Comparison of ENCODE assay signal across 21 mouse cellular contexts in the genomic region with DNA sequence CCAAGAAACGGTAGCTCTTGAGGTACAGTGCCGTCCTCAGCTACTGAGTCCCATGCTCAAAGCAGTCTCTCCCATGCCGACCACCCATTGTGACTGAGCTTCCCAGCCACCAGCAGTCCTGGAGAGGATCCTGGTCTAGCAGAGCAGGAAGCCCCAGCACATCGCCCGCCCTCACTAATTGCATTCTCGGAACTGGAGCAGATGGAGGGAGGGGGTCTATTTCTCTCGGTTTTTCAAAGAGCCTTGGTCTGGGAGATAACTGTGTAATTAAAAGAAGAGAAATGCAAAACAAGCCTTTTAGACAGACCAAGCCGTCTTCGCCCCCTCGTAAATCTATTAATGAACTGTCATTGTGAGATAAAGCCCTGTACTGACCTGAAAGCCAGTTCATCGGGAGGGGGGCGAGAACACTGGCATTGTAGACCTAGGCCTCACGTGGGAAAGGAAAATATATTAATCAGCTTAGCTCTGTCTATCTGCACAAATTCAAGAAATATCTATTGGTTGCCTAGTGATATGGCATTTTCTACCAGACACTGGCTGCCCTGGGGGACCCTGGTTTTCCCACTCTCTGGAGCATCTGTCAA.
DNase-seq lines count a peak whose midpoint lies in the region; ATAC-seq and TF ChIP-seq lines count a peak whose summit lies in the region.
"Had no signal": no experiment of that assay in that cellular context is flagged by ENCODE, and none has a peak within 500 bp of the region (broad histone marks: within the 10 kb centered on the region; RNA-seq: fewer than 3 reads in every experiment).

No protein-coding gene starts in this region.

- H3K9me3 ChIP-seq in forebrain, embryonic 14.5 days (replicated peaks; ENCODE audit: control insufficient read depth, low read length), result no peaks in the 10 kb centered on the region
- no peaks in the 10 kb centered on the region for H3K9me3 ChIP-seq in midbrain, embryonic 11.5 days (ENCODE audit: control insufficient read depth, low read length)
- H3K9me3 ChIP-seq: embryonic facial prominence, embryonic 12.5 days; heart, embryonic 10.5 days; neural tube, embryonic 13.5 days; stomach, embryonic 15.5 days had no signal

- H3K27ac ChIP-seq in layer of hippocampus, adult 2 months, result peak overlapping the region; percentile 32; the same call in 1 of the 2 replicates
- H3K27ac ChIP-seq in forebrain, embryonic 14.5 days (ENCODE audit: low read depth, low read length), result no peak overlapping the region
- H3K27ac ChIP-seq in midbrain, embryonic 11.5 days (ENCODE audit: low read depth, low read length), result no peak overlapping the region
- H3K27ac ChIP-seq: embryonic facial prominence, embryonic 12.5 days; heart, embryonic 10.5 days; neural tube, embryonic 13.5 days; stomach, embryonic 15.5 days had no signal

- no peaks in the 10 kb centered on the region for H3K27me3 ChIP-seq in forebrain, embryonic 14.5 days (replicated peaks; ENCODE audit: control insufficient read depth, insufficient read depth, low read length)
- no peaks in the 10 kb centered on the region for H3K27me3 ChIP-seq in midbrain, embryonic 11.5 days (ENCODE audit: control insufficient read depth, insufficient read depth, low read length)
- H3K27me3 ChIP-seq: embryonic facial prominence, embryonic 12.5 days; neural tube, embryonic 13.5 days; stomach, embryonic 15.5 days had no signal

- WGBS in forebrain, embryonic 14.5 days, result 22% methylated on average over 13 of the region's 13 CpGs
- WGBS in midbrain, embryonic 11.5 days, result 57% methylated on average over 13 of the region's 13 CpGs

- H3K4me1 ChIP-seq in forebrain, embryonic 14.5 days (ENCODE audit: control insufficient read depth, insufficient read depth, low read length), result no peaks in the 10 kb centered on the region
- peaks cover 4% of the 10 kb centered on the region for H3K4me1 ChIP-seq in midbrain, embryonic 11.5 days (ENCODE audit: control insufficient read depth, insufficient read depth, low read length)
- H3K4me1 ChIP-seq: heart, embryonic 10.5 days; stomach, embryonic 15.5 days had no signal

- TF ChIP-seq CTCF in layer of hippocampus, adult 2 months (conservative IDR thresholded peaks at IDR 0.05), result no peak

- no peak overlapping the region for H3K9ac ChIP-seq in forebrain, embryonic 14.5 days (ENCODE audit: low read length)
- no peak overlapping the region for H3K9ac ChIP-seq in midbrain, embryonic 11.5 days (ENCODE audit: low read length)
- H3K9ac ChIP-seq: embryonic facial prominence, embryonic 12.5 days; neural tube, embryonic 13.5 days; stomach, embryonic 15.5 days had no signal

- ATAC-seq in forebrain, embryonic 14.5 days, result peak; percentile 16; the same call in 1 of the 2 replicates
- peak; percentile 60 for ATAC-seq in midbrain, embryonic 11.5 days (ENCODE audit: low FRiP score)
- ATAC-seq: lung, postnatal 0 days had no signal

- H3K36me3 ChIP-seq in forebrain, embryonic 14.5 days (ENCODE audit: control insufficient read depth, insufficient read depth, low read length), result no peaks in the 10 kb centered on the region
- H3K36me3 ChIP-seq in midbrain, embryonic 11.5 days (ENCODE audit: control insufficient read depth, insufficient read depth, low read length), result no peaks in the 10 kb centered on the region
- H3K36me3 ChIP-seq: embryonic facial prominence, embryonic 12.5 days; heart, embryonic 10.5 days; neural tube, embryonic 13.5 days; stomach, embryonic 15.5 days had no signal

- no peak overlapping the region for H3K4me3 ChIP-seq in layer of hippocampus, adult 2 months
- no peak overlapping the region for H3K4me3 ChIP-seq in forebrain, embryonic 14.5 days (ENCODE audit: low read depth, low read length)
- H3K4me3 ChIP-seq in midbrain, embryonic 11.5 days (ENCODE audit: low read depth, low read length), result no peak overlapping the region
- H3K4me3 ChIP-seq: embryonic facial prominence, embryonic 12.5 days; erythroblast, embryonic 14.5 days; heart, embryonic 10.5 days; neural tube, embryonic 13.5 days; stomach, embryonic 15.5 days had no signal

- no peak for DNase-seq in layer of hippocampus, adult 2 months (ENCODE audit: low spot score in 2 of 2)
- no peak for DNase-seq in layer of hippocampus, postnatal 36 days
- DNase-seq in forebrain, embryonic 14.5 days (ENCODE audit: low spot score), result peak; percentile 58
- no peak for DNase-seq in midbrain, embryonic 11.5 days (ENCODE audit: low spot score, missing footprints)
- DNase-seq in retina, postnatal 1 day, result peak; percentile 85
- DNase-seq in frontal cortex, postnatal 14 days (ENCODE audit: low spot score in 2 of 2), result no peak
- DNase-seq in thymus, postnatal 25 days, result no peak
- DNase-seq: adrenal gland, postnatal 36 days; B cell, adult 2 months; cerebellum, adult 8-10 months; kidney, adult 11 months; left cerebral cortex, postnatal 4 days; liver; right cerebral cortex, postnatal 14 days; thymus, adult 2 months had no signal

- no peak overlapping the region for H3K4me2 ChIP-seq in forebrain, embryonic 14.5 days (ENCODE audit: low read length)
- no peak overlapping the region for H3K4me2 ChIP-seq in midbrain, embryonic 11.5 days
- H3K4me2 ChIP-seq: embryonic facial prominence, embryonic 12.5 days; neural tube, embryonic 13.5 days; stomach, embryonic 15.5 days had no signal

Comparison
In these comparisons a context has a peak if more than half of its experiments do, and no peak if none do; other contexts are left out.
1. DNase-seq: peak in forebrain, embryonic 14.5 days (single experiment) and retina, postnatal 1 day (single experiment); none in layer of hippocampus, adult 2 months (0 of 2), layer of hippocampus, postnatal 36 days (0 of 2), midbrain, embryonic 11.5 days (single experiment), frontal cortex, postnatal 14 days (0 of 2) and thymus, postnatal 25 days (single experiment).